9 mouse cellular contexts compared by ENCODE assay signal in genomic region chr17:55813642-55814041, GRCm38 (mm10).
A peak's percentile ranks its signal among the peaks of the same experiment; 100 is the strongest.
DNase-seq lines count a peak whose midpoint lies in the region; ATAC-seq lines count a peak whose summit lies in the region.
"Had no signal": no experiment of that assay in that cellular context is flagged by ENCODE, and none has a peak within 500 bp of the region (broad histone marks: within the 10 kb centered on the region; RNA-seq: fewer than 3 reads in every experiment).

No protein-coding gene starts in this region.

- peak; percentile 65 for ATAC-seq in CD4-positive, CD25-positive, alpha-beta regulatory T cell, adult 4 months
- ATAC-seq in megakaryocyte, adult 5-6 weeks (ENCODE audit: poor library complexity, severe bottlenecking), result peak; percentile 64; the same call in 1 of the 2 replicates

- intact Hi-C loops in left cerebral cortex, postnatal 25 days (cut with DNase I), result no loop called here

- DNase-seq in kidney, postnatal 36 days, result peak; percentile 2 to 6
- DNase-seq in kidney, postnatal 4 days, result no peak
- peak; percentile 7 for DNase-seq in T-cell, adult 2 months (ENCODE audit: low spot score)
- DNase-seq in left cerebral cortex, postnatal 25 days (ENCODE audit: low spot score in 2 of 2), result no peak
- no peak for DNase-seq in spleen, postnatal 14 days (ENCODE audit: low spot score in 2 of 2)
- DNase-seq: adrenal gland, adult 2 months; heart, adult 11 months had no signal

Comparison
In these comparisons a context has a peak if more than half of its experiments do, and no peak if none do; other contexts are left out.
1. DNase-seq: peak in kidney, postnatal 36 days (2 of 2) and T-cell, adult 2 months (single experiment); none in kidney, postnatal 4 days (0 of 2), left cerebral cortex, postnatal 25 days (0 of 2) and spleen, postnatal 14 days (0 of 2).